Mouse (Mus musculus) liver, embryonic 13.5 days (tissue): ENCODE data around the gene Dnajc1. TPM values are rescaled to one million over a fixed set of nuclear protein-coding genes. Genes with fewer than 3 reads are reported as not detected.

Source experiments
- ATAC-seq: fragments of 200-750 bp; cut with Nextera tagmentation; 2 replicates; pipeline ENCODE4 v1.8.0; 2017; ENCODE audit warnings: low read depth, mild to moderate bottlenecking, moderate number of reproducible peaks, moderate library complexity
- DNase-seq: peaks from one replicate; pipeline ENCODE4 v3.0.0; 2022
- H3K27ac ChIP-seq: fragments of 300-500 bp; sonication (generic); 2 replicates; pipeline ENCODE4 v1.5.1; 2015; ENCODE audit warnings: moderate library complexity, mild to moderate bottlenecking, inconsistent platforms
- H3K27me3 ChIP-seq: fragments of 300-500 bp; sonication (generic); 2 replicates; pipeline ENCODE4 v1.6.1; 2015; ENCODE audit warnings: mild to moderate bottlenecking, inconsistent platforms
- H3K36me3 ChIP-seq: fragments of 300-500 bp; sonication (generic); 2 replicates; pipeline ENCODE4 v1.6.1; 2015; ENCODE audit warnings: mild to moderate bottlenecking, inconsistent platforms
- H3K4me1 ChIP-seq: fragments of 300-500 bp; sonication (generic); replicated peaks from 2 replicates; pipeline ENCODE4 v1.6.1; 2015; ENCODE audit warnings: inconsistent platforms
- H3K4me2 ChIP-seq: fragments of 300-500 bp; sonication (generic); 2 replicates; pipeline ENCODE4 v1.6.1; 2015; ENCODE audit warnings: inconsistent platforms, mild to moderate bottlenecking, moderate library complexity
- H3K4me3 ChIP-seq: fragments of 300-500 bp; sonication (generic); replicated peaks from 2 replicates; pipeline ENCODE4 v1.5.1; 2015; ENCODE audit warnings: mild to moderate bottlenecking, inconsistent platforms
- H3K9ac ChIP-seq: fragments of 300-500 bp; sonication (generic); 2 replicates; pipeline ENCODE4 v1.6.1; 2015; ENCODE audit warnings: mild to moderate bottlenecking, inconsistent platforms
- H3K9me3 ChIP-seq: fragments of 300-500 bp; sonication (generic); replicated peaks from 2 replicates; pipeline ENCODE4 v1.6.1; 2016; ENCODE audit warnings: inconsistent platforms
- WGBS: fragments of 180-500 bp; shearing (Covaris S2); methylation state at CpG from one replicate; pipeline ENCODE4 v1.1.7; 2015; ENCODE audit not compliant: insufficient replicate concordance; 5-methylcytosine and 5-hydroxymethylcytosine counted together
- polyA plus RNA-seq: library from polyadenylated mRNA; unstranded; fragments of >200 nt; fragmentation: Nextera tagmentation; extraction: Ambion mirVana; gene quantifications from 2 replicates; pipeline ENCODE4 v1.2.1, GENCODE M21; 2015

Dnajc1 gene
- 10.4 and 12.6 TPM in 2 replicates for polyA plus RNA-seq

DNA sequence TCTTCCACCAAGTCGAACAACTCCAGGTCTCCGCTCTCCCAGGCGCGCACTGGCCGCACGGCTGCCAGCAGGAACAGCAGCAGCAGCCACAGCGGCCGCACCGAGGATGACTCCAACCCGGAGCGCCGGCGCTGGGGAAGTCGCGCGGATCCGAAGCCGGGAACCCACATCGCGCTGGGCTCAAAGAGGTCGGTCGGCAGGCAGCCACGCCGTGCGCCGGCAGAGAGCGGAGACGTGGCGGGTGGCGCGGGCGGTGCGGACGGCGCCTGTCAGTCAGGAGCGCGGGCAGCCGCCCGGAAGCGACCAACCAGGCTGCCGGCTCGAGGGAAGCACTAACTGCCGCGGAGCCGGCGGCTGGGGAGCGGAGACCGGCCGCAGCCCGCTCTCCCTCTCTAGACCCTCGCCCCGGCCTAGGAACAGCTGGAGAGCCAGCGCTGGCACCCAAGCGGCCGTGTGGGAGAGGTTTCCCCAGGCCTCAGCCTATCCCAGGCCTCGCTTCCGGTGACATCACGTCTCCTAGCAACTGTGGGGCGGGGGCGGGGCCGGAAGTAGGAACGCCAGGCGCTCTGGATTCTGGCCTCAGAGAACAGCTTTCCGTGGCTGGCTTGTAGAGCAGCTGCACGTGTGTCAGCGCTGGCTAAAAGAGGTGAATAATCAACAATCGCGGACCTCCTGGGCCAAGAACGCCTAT, at the start of gene Dnajc1:
TSS of gene Dnajc1 (minus strand) at position 500 of the 691 bp plus-strand sequence.
- H3K27ac ChIP-seq: peak within 1 kb of the TSS; percentile 88
- H3K36me3 ChIP-seq: no peaks in the 10 kb centered on the region
- H3K27me3 ChIP-seq: 0 out of 2 replicates have a peak, but pooled peaks cover 3% of the 10 kb centered on the region
- H3K9ac ChIP-seq: peak within 1 kb of the TSS; percentile 88
- H3K4me3 ChIP-seq: peak within 1 kb of the TSS; percentile 87
- ATAC-seq: peak; percentile 99
- no peaks in the 10 kb centered on the region for H3K9me3 ChIP-seq
- under 1% methylated on average over 67 of the region's 69 CpGs for WGBS
- H3K4me1 ChIP-seq: peaks cover 21% of the 10 kb centered on the region
- H3K4me2 ChIP-seq: peak within 1 kb of the TSS; percentile 84
- peak; percentile 79 for DNase-seq

DNA sequence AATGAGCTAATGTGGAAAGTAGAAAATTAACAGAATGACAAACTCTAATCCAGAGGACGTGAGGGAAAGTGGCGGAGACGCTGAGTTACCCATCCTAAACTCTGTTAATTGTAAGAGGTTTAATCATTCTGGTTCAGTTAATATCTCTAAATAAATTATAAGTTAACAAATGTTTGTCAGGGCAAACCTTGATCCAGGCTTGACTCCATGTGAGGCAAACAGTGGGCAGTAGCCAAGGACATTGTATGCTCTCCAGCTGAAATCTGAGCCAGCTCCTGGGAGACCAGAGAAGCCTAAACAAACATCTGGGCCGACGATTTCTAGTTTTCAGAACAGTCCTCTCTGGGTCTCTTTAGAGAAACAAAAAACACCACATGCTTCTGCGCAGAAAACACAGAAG, 49.2 kb upstream of the Dnajc1 start:
- Histone ChIP-seq H3K9me3 (no peaks in the 10 kb centered on the region), H3K4me3 (no peak overlapping the region), H3K4me1 (no peaks in the 10 kb centered on the region), H3K27ac (no peak overlapping the region), H3K36me3 (no peaks in the 10 kb centered on the region), H3K4me2 (no peak overlapping the region), H3K9ac (no peak overlapping the region), H3K27me3 (no peaks in the 10 kb centered on the region)
- DNase-seq (no peak), ATAC-seq (no peak)
- WGBS: 58% methylated on average over 6 of the region's 6 CpGs

DNA sequence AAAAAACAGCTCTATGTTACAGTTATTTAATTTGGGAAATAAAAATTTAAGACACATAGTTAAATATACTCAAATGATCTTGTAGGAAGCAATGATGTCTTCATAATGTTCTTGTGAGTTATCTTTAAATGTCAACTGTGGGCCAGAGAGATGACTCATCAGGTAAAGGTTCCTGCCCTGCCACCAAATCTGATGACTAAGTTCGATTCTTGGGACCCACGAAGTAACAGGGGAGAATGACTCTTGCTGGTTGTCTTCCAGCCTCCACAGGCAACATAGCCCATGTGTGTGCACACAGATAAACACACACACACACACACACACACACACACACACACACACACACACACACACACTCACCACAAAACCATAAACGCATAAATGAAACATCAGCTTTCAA, 22.6 kb upstream of the Dnajc1 start:
- no peaks in the 10 kb centered on the region for H3K36me3 ChIP-seq
- H3K4me1 ChIP-seq: no peaks in the 10 kb centered on the region
- ATAC-seq (no peak), DNase-seq (no peak)
- no peak overlapping the region for H3K4me3 ChIP-seq
- no peaks in the 10 kb centered on the region for H3K9me3 ChIP-seq
- H3K27ac ChIP-seq: no peak overlapping the region
- no peak overlapping the region for H3K9ac ChIP-seq
- 65% methylated on average over 3 of the region's 3 CpGs for WGBS
- no peak overlapping the region for H3K4me2 ChIP-seq
- no peaks in the 10 kb centered on the region for H3K27me3 ChIP-seq

DNA sequence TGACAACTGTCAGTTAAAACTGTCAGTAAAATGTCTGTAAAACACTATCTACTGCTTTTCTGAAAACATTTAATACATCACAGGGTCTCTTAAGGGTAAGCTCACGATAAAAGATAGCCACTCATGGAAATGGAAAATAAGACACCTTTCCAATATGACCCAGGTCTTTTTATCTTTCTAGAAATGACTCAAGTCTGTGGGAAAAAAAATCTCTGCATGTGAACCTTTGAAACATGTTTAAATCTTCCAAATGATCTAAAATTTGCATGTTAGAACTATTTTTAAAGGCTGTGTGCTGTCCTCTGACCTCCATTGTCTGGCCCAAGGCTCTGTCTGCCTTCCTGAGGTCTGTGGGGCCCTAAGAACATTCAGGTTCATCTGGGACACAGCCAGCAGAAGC, 11.0 kb upstream of the Dnajc1 start:
- Histone ChIP-seq H3K27me3 (no peaks in the 10 kb centered on the region), H3K4me1 (no peaks in the 10 kb centered on the region), H3K9me3 (no peaks in the 10 kb centered on the region), H3K9ac (no peak overlapping the region), H3K27ac (no peak overlapping the region), H3K4me2 (no peak overlapping the region), H3K4me3 (no peak overlapping the region), H3K36me3 (no peaks in the 10 kb centered on the region)
- ATAC-seq: no peak
- WGBS: 55% methylated on average over 1 of the region's 1 CpGs
- no peak for DNase-seq

DNA sequence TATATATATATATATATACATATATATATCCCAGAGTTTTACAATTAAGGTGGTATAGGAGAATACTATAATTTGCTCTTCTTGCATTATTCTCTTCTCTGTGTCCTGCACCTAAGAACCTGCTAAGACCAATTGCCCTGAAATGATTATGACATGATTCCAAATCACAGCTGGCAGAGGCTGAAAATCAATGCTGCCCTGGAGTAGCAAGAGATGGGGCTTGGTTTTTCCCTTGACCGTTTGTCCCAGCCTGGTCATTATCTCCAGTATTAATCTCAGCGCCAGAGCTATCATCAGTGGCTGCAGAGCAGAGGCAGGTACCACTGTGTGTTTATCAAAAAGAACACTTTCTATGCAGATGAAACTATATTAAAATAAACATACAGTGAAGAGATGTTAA, 9.1 kb upstream of the Dnajc1 start:
- no peaks in the 10 kb centered on the region for H3K36me3 ChIP-seq
- H3K4me2 ChIP-seq: no peak overlapping the region
- no peak overlapping the region for H3K9ac ChIP-seq
- H3K27ac ChIP-seq: no peak overlapping the region
- H3K4me3 ChIP-seq: no peak overlapping the region
- ATAC-seq: no peak
- no peak for DNase-seq
- no peaks in the 10 kb centered on the region for H3K27me3 ChIP-seq
- H3K4me1 ChIP-seq: no peaks in the 10 kb centered on the region
- H3K9me3 ChIP-seq: no peaks in the 10 kb centered on the region
- WGBS: 53% methylated on average over 2 of the region's 2 CpGs

DNA sequence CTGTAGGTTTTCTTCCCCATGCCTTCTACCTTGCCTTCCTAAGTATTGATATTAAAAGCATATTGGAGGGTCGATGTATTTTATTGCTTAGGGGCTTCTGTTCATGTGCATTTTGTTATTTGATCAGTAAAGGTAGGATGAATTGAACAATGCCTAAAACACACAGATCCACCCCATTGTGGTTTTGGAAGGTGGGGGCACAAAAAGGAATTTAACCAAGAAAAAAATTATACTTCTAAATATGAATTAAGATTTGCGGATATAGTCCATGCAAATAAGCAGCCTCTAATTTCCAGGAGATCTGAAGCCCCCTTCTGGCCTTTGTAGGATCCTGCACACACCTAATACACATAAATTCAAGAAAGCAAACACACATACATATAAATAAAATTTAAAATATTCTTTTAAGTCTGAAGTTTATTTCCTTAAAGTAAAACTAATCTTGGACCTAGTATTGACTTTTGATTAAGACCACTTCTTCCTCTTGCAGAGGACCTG, 441 bp upstream of the Dnajc1 start:
- DNase-seq: no peak
- Histone ChIP-seq H3K4me1 (peaks cover 21% of the 10 kb centered on the region), H3K4me3 (peak overlapping the region; percentile 87), H3K27ac (no peak overlapping the region; the same call in 1 of the 2 replicates), H3K36me3 (no peaks in the 10 kb centered on the region), H3K9me3 (no peaks in the 10 kb centered on the region), H3K27me3 (0 out of 2 replicates have a peak, but pooled peaks cover 3% of the 10 kb centered on the region), H3K9ac (peak overlapping the region; percentile 88), H3K4me2 (peak overlapping the region; percentile 84)
- WGBS: 61% methylated on average over 2 of the region's 2 CpGs
- no peak for ATAC-seq

DNA sequence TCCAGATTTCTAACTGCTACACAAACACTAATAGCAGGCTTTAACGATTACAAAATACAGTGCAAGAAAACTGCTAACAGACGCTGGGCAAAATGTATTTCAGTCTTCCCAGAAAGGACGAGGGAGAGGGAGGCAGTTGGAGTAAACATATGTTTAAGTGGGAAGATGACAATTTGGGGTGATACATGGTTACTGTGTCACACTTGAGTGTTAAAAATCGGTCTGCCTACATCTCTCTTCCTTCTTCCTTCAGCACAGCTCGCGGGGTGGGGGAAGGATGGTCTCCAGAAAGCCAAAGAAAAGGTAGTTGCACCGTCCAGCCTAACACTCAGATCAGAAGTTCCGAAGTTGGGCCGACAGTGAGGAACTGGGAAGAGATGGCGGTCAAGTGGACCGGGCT, 769 bp downstream of the Dnajc1 start:
- H3K36me3 ChIP-seq: no peaks in the 10 kb centered on the region
- H3K4me3 ChIP-seq: peak overlapping the region; percentile 87
- H3K9ac ChIP-seq: peak overlapping the region; percentile 88
- under 1% methylated on average over 11 of the region's 11 CpGs for WGBS
- peak overlapping the region; percentile 88 for H3K27ac ChIP-seq
- H3K9me3 ChIP-seq: no peaks in the 10 kb centered on the region
- peak overlapping the region; percentile 84 for H3K4me2 ChIP-seq
- DNase-seq (no peak), ATAC-seq (no peak)
- 0 out of 2 replicates have a peak, but pooled peaks cover 3% of the 10 kb centered on the region for H3K27me3 ChIP-seq
- H3K4me1 ChIP-seq: peaks cover 25% of the 10 kb centered on the region

DNA sequence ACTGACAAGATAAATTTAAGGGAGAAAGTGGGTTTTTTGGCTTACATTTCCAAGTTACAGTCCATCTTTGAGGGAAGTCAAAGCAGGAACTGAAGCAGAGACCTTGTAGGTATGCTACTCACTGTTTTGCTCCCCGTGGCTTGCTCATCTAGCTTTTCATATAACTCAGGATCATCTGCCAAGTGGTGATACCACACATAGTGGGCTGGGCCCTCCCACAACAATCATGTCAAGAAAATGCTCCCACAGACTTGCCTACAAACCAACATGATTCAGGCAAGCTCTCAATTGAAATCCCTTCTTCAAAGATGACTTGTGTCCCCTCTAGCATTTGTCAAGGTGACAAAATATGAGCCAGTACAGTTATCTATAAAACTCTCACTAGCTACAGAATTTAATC, 3.0 kb downstream of the Dnajc1 start:
- H3K4me2 ChIP-seq: no peak overlapping the region
- ATAC-seq (no peak), DNase-seq (no peak)
- H3K4me1 ChIP-seq: peaks cover 25% of the 10 kb centered on the region
- H3K36me3 ChIP-seq: no peaks in the 10 kb centered on the region
- H3K9ac ChIP-seq: no peak overlapping the region
- H3K4me3 ChIP-seq: no peak overlapping the region
- WGBS: 56% methylated on average over 1 of the region's 1 CpGs
- no peak overlapping the region for H3K27ac ChIP-seq
- H3K27me3 ChIP-seq: no peaks in the 10 kb centered on the region
- H3K9me3 ChIP-seq: no peaks in the 10 kb centered on the region

DNA sequence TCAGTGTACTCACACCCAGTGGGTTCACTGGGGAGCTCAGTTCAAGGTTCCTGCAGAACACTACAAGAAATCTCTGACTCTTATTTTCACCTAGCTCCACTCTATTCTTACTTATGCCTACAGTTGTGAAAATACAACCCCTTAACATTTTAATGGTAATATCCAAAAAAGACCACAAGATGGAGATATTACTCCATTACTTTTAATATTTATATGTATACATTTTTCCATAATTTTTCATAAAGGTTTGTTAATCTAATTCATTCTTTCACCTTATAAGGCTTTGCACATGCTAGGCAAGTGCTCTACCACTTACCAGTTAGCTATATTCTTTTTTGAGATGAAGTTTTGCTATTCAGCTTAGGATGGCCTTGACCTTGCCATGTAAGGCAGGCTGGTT, 11.0 kb downstream of the Dnajc1 start:
- Histone ChIP-seq H3K4me3 (no peak overlapping the region), H3K27me3 (no peaks in the 10 kb centered on the region), H3K9ac (no peak overlapping the region), H3K4me1 (no peaks in the 10 kb centered on the region), H3K4me2 (no peak overlapping the region), H3K36me3 (no peaks in the 10 kb centered on the region), H3K27ac (no peak overlapping the region), H3K9me3 (no peaks in the 10 kb centered on the region)
- ATAC-seq (no peak), DNase-seq (no peak)

DNA sequence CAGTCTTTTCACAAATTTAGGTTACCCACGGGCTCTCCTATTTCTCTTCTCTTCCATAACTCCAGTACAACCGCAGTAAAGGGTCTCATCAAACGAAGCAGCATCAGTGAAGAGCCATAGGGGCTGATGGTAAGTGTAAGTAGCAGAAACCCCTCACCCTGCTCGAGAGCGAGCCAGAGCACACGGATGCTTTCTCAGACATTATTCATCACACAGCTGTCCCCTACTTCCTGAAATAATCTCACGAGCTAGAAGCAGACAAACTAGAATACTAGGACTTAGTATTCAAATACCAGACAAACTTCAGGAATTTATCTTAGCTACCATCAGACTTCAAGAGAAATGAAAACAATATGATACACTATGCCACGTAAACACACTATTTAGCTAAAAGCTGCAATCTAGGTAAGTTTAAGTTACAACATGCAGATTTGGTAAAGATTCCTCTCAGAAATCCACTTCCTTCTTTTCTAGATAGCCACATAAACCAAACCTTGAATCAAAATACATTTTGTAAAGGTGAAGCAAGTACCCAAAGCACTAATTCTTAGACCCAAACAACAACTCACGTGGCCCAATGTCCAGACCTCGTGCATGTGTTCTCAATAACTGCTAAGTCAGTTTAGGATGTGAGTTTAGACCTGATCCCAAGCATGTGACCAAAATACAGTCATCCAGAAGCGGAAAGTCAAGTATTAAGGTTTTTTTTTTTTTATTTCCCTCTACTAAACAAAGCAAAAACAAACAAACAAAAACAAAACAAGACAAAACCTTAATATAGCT, 20.0 kb downstream of the Dnajc1 start:
- ATAC-seq (no peak), DNase-seq (no peak)
- no peaks in the 10 kb centered on the region for H3K36me3 ChIP-seq
- H3K9ac ChIP-seq: no peak overlapping the region
- H3K27ac ChIP-seq: no peak overlapping the region
- 41% methylated on average over 11 of the region's 11 CpGs for WGBS
- H3K4me1 ChIP-seq: peaks cover 13% of the 10 kb centered on the region
- H3K27me3 ChIP-seq: no peaks in the 10 kb centered on the region
- H3K4me2 ChIP-seq: no peak overlapping the region
- no peaks in the 10 kb centered on the region for H3K9me3 ChIP-seq
- no peak overlapping the region for H3K4me3 ChIP-seq

DNA sequence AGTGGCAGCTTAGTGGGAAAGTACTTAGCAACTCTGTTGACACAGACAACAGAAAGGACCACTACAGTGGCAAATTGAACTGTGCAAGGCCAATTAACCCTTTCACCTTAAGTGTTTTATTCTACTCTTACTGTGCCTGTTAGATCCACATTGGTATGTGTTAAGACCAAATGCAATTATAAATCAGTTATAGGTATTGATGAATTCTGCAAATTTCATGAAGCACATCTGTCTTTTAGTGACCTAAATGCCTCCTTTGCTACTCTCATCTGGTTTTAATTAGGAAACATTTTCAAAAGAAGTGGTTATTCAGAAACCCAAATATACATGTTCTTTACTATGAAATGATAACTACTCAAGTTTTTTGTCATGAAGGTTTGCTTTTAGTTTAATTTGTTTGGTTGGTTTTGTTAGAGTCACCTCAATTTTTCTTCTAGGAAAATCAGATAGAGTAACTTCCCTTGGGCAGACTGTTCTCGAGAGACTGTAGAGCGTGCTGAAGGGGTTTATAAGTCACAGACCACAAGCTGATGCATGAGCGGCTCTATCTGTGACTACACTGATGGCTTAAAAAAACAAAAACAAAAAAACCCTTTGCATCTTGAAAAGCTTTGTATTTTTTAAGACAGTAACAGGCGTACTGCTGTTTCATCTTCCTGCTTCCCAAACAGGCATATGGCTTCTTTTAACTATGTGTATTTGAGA, 21.7 kb downstream of the Dnajc1 start:
- 52% methylated on average over 4 of the region's 4 CpGs for WGBS
- DNase-seq: no peak
- ATAC-seq: no peak
- no peak overlapping the region for H3K4me3 ChIP-seq
- H3K9ac ChIP-seq: no peak overlapping the region
- peaks cover 13% of the 10 kb centered on the region for H3K4me1 ChIP-seq
- H3K27me3 ChIP-seq: no peaks in the 10 kb centered on the region
- no peak overlapping the region for H3K27ac ChIP-seq
- H3K4me2 ChIP-seq: no peak overlapping the region
- no peaks in the 10 kb centered on the region for H3K9me3 ChIP-seq
- no peaks in the 10 kb centered on the region; the same call in 1 of the 2 replicates for H3K36me3 ChIP-seq
